Mouse (Mus musculus) small intestine, adult 2 months (tissue): ENCODE measurements at regions not wholly inside any gene's neighbourhood (a gene's known extent, or its start where the extent isn't known, plus 50 kb on each side); places are given as distances from the start of the nearest gene placed in this dataset.

Experiments
- CTCF ChIP-seq: fragments of 200-500 bp; IDR thresholded peaks from 2 replicates; pipeline ENCODE4 v1.5.1; 2012; ENCODE audit warnings: low read depth, mild to moderate bottlenecking, control low read depth, inconsistent platforms, low read length, moderate library complexity, mixed read lengths; ENCODE audit not compliant: insufficient replicate concordance, insufficient read length; ENCODE audit errors: extremely low read depth
- POLR2A ChIP-seq: fragments of 200-500 bp; IDR thresholded peaks from 2 replicates; pipeline ENCODE4 v1.6.1; 2012; ENCODE audit warnings: low read depth, mild to moderate bottlenecking, control low read depth, inconsistent platforms, low read length, moderate library complexity

- TF ChIP-seq CTCF = no peak
- no peak for TF ChIP-seq POLR2A
Observed at GRCm38 (mm10) chr10:66643160-66643559, 452.8 kb upstream of the Jmjd1c start.
